9 mouse cellular contexts compared by ENCODE assay signal in genomic region chr1:156230339-156231089, GRCm38 (mm10). TPM values are rescaled to one million over a fixed set of nuclear protein-coding genes. Genes with fewer than 3 reads are reported as not detected.
DNase-seq lines count a peak whose midpoint lies in the region; ATAC-seq lines count a peak whose summit lies in the region.
"Had no signal": no experiment of that assay in that cellular context is flagged by ENCODE, and none has a peak within 500 bp of the region (broad histone marks: within the 10 kb centered on the region; RNA-seq: fewer than 3 reads in every experiment).

No protein-coding gene starts in this region.

- peaks cover 25% of the 10 kb centered on the region for H3K4me1 ChIP-seq in embryonic facial prominence, embryonic 10.5 days
- peaks cover 32% of the 10 kb centered on the region for H3K4me1 ChIP-seq in heart, embryonic 13.5 days
- peaks cover 11% of the 10 kb centered on the region for H3K4me1 ChIP-seq in limb, embryonic 13.5 days

- DNase-seq in adrenal gland, adult 8-10 months = peak; percentile 11
- DNase-seq in embryonic facial prominence, embryonic 10.5 days (ENCODE audit: low spot score) = peak; percentile 65
- DNase-seq in retina, postnatal 7 days (ENCODE audit: low read depth, low spot score) = peak; percentile 13
- no peak for DNase-seq in layer of hippocampus, adult 18-20 months (ENCODE audit: low spot score in 2 of 2)
- no peak for DNase-seq in right cerebral cortex, postnatal 25 days

- H3K27ac ChIP-seq in embryonic facial prominence, embryonic 10.5 days (replicated peaks) = no peak overlapping the region
- H3K27ac ChIP-seq in heart, embryonic 13.5 days (replicated peaks) = peak overlapping the region; percentile 61
- no peak overlapping the region for H3K27ac ChIP-seq in limb, embryonic 13.5 days

- no peaks in the 10 kb centered on the region for H3K9me3 ChIP-seq in embryonic facial prominence, embryonic 10.5 days
- H3K9me3 ChIP-seq in heart, embryonic 13.5 days = 0 out of 2 replicates have a peak, but pooled peaks cover 3% of the 10 kb centered on the region
- H3K9me3 ChIP-seq in limb, embryonic 13.5 days = no peaks in the 10 kb centered on the region

- no peak for ATAC-seq in heart, embryonic 13.5 days (ENCODE audit: extremely low read depth, insufficient number of reproducible peaks, low FRiP score, low TSS enrichment)
- peak; percentile 77 for ATAC-seq in limb, embryonic 13.5 days (ENCODE audit: low FRiP score, low read depth)
- ATAC-seq in inflammation-experienced regulatory T-cells, adult 6 months = no peak

- H3K9ac ChIP-seq in heart, embryonic 13.5 days = peak overlapping the region; percentile 37; the same call in 1 of the 2 replicates
- no peak overlapping the region for H3K9ac ChIP-seq in limb, embryonic 13.5 days

- no peak overlapping the region for H3K4me3 ChIP-seq in embryonic facial prominence, embryonic 10.5 days
- no peak overlapping the region for H3K4me3 ChIP-seq in heart, embryonic 13.5 days
- H3K4me3 ChIP-seq in limb, embryonic 13.5 days = no peak overlapping the region

- WGBS in embryonic facial prominence, embryonic 10.5 days = 42% methylated on average over 9 of the region's 9 CpGs
- WGBS in heart, embryonic 13.5 days = 34% methylated on average over 9 of the region's 9 CpGs
- 32% methylated on average over 9 of the region's 9 CpGs for WGBS in limb, embryonic 13.5 days

- H3K4me2 ChIP-seq in heart, embryonic 13.5 days = peak overlapping the region; percentile 21
- no peak overlapping the region for H3K4me2 ChIP-seq in limb, embryonic 13.5 days (replicated peaks)

- H3K36me3 ChIP-seq in embryonic facial prominence, embryonic 10.5 days (replicated peaks) = no peaks in the 10 kb centered on the region
- no peaks in the 10 kb centered on the region for H3K36me3 ChIP-seq in heart, embryonic 13.5 days
- no peaks in the 10 kb centered on the region for H3K36me3 ChIP-seq in limb, embryonic 13.5 days

- no peaks in the 10 kb centered on the region for H3K27me3 ChIP-seq in embryonic facial prominence, embryonic 10.5 days (replicated peaks; ENCODE audit: low read depth, poor library complexity, severe bottlenecking)
- no peaks in the 10 kb centered on the region for H3K27me3 ChIP-seq in heart, embryonic 13.5 days (replicated peaks)
- no peaks in the 10 kb centered on the region for H3K27me3 ChIP-seq in limb, embryonic 13.5 days

RNA-seq across cellular contexts. Expression of gene Fam163a, which starts 25.7 kb away (rescaled TPM):
- total RNA-seq in adrenal gland, adult 8-10 months (2022) = 10 to 100 TPM; 10.8 to 21.6 (median 13.5) TPM
- 1.6 and 2.5 TPM in 2 replicates for polyA plus RNA-seq in embryonic facial prominence, embryonic 10.5 days (2016; fragmentation: Nextera tagmentation; extraction: Ambion mirVana)
- polyA plus RNA-seq in heart, embryonic 13.5 days (2015; fragmentation: Nextera tagmentation; extraction: Ambion mirVana) = 2.0 and 2.5 TPM in 2 replicates
- polyA plus RNA-seq in limb, embryonic 13.5 days (2015; fragmentation: Nextera tagmentation; extraction: Ambion mirVana) = 1.8 and 2.6 TPM in 2 replicates
- total RNA-seq in layer of hippocampus, adult 18-20 months (2021) = 10 to 100 TPM; 13.6 to 14.1 TPM
- polyA plus RNA-seq in inflammation-experienced regulatory T-cells, adult 6 months (2017; shearing (Covaris generic)) = not detected
- total RNA-seq: hematopoietic stem cell, adult 5-6 weeks had no signal

Comparison
In these comparisons a context has a peak if more than half of its experiments do, and no peak if none do; other contexts are left out.
1. DNase-seq: peak in adrenal gland, adult 8-10 months (single experiment), embryonic facial prominence, embryonic 10.5 days (single experiment) and retina, postnatal 7 days (single experiment); none in layer of hippocampus, adult 18-20 months (0 of 2) and right cerebral cortex, postnatal 25 days (single experiment).